Mouse (Mus musculus): ENCODE results near the gene Enox2. TPM values are rescaled to one million over a fixed set of nuclear protein-coding genes. Genes with fewer than 3 reads are reported as not detected.
A peak's percentile ranks its signal among the peaks of the same experiment; 100 is the strongest.

Gene Enox2
- 10.7 and 10.9 TPM in 2 replicates for polyA plus RNA-seq (2014; fragmentation: Nextera tagmentation; extraction: Ambion mirVana)

- ATAC-seq (replicated peaks; ENCODE audit: low FRiP score) (peak; percentile 100), DNase-seq (ENCODE audit: low spot score) (peak; percentile 85)
- H3K4me1 ChIP-seq (replicated peaks; ENCODE audit: control insufficient read depth, insufficient read depth, low read length), result no peaks in the 10 kb centered on the region
- H3K4me3 ChIP-seq (ENCODE audit: low read depth, low read length), result peak within 1 kb of the TSS; percentile 49
- WGBS, result 16% methylated on average over 23 of the region's 26 CpGs
- peak within 1 kb of the TSS; percentile 46; the same call in 1 of the 2 replicates for H3K4me2 ChIP-seq (ENCODE audit: low read depth, low read length, severe bottlenecking)
- H3K9me3 ChIP-seq (ENCODE audit: control insufficient read depth, low read length), result no peaks in the 10 kb centered on the region
- H3K36me3 ChIP-seq (ENCODE audit: control insufficient read depth, insufficient read depth, low read length), result no peaks in the 10 kb centered on the region
- 0 out of 2 replicates have a peak within 1 kb of the TSS, but pooled peaks have one; percentile 12 for H3K27ac ChIP-seq (ENCODE audit: low read depth, low read length)
- H3K9ac ChIP-seq (ENCODE audit: low read length), result peak within 1 kb of the TSS; percentile 61
- no peaks in the 10 kb centered on the region for H3K27me3 ChIP-seq (ENCODE audit: control insufficient read depth, insufficient read depth, low read length)
These were observed at the start of gene Enox2 for GRCm38 (mm10) chrX:49287700-49288563. Gene Enox2, minus strand, starts transcription at chrX:49288259.

- H3K4me3 ChIP-seq (ENCODE audit: low read depth, low read length), result no peak overlapping the region
- no peak overlapping the region for H3K9ac ChIP-seq (ENCODE audit: low read length)
- no peak overlapping the region for H3K27ac ChIP-seq (ENCODE audit: low read depth, low read length)
- DNase-seq (ENCODE audit: low spot score), result peak; percentile 64
- H3K4me2 ChIP-seq (ENCODE audit: low read depth, low read length, severe bottlenecking), result no peak overlapping the region
- H3K4me1 ChIP-seq (replicated peaks; ENCODE audit: control insufficient read depth, insufficient read depth, low read length), result no peaks in the 10 kb centered on the region
- WGBS, result 50% methylated on average over 1 of the region's 1 CpGs
- no peaks in the 10 kb centered on the region for H3K27me3 ChIP-seq (ENCODE audit: control insufficient read depth, insufficient read depth, low read length)
- no peaks in the 10 kb centered on the region for H3K36me3 ChIP-seq (ENCODE audit: control insufficient read depth, insufficient read depth, low read length)
- no peak for ATAC-seq (replicated peaks; ENCODE audit: low FRiP score)
- no peaks in the 10 kb centered on the region for H3K9me3 ChIP-seq (ENCODE audit: control insufficient read depth, low read length)
These were observed 21.4 kb upstream of the Enox2 start for GRCm38 (mm10) chrX:49309496-49309895.

- no peak for ATAC-seq (replicated peaks; ENCODE audit: low FRiP score)
- Histone ChIP-seq H3K36me3 (ENCODE audit: control insufficient read depth, insufficient read depth, low read length) (no peaks in the 10 kb centered on the region), H3K4me2 (ENCODE audit: low read depth, low read length, severe bottlenecking) (no peak overlapping the region), H3K9me3 (ENCODE audit: control insufficient read depth, low read length) (no peaks in the 10 kb centered on the region), H3K27me3 (ENCODE audit: control insufficient read depth, insufficient read depth, low read length) (no peaks in the 10 kb centered on the region), H3K4me1 (replicated peaks; ENCODE audit: control insufficient read depth, insufficient read depth, low read length) (no peaks in the 10 kb centered on the region), H3K9ac (ENCODE audit: low read length) (no peak overlapping the region), H3K4me3 (ENCODE audit: low read depth, low read length) (no peak overlapping the region), H3K27ac (ENCODE audit: low read depth, low read length) (no peak overlapping the region)
- WGBS, result 10% methylated on average over 5 of the region's 5 CpGs
- DNase-seq (ENCODE audit: low spot score), result no peak
These were observed 18.6 kb upstream of the Enox2 start for GRCm38 (mm10) chrX:49306659-49307058.

- Histone ChIP-seq H3K27me3 (ENCODE audit: control insufficient read depth, insufficient read depth, low read length) (no peaks in the 10 kb centered on the region), H3K27ac (ENCODE audit: low read depth, low read length) (no peak overlapping the region), H3K4me2 (ENCODE audit: low read depth, low read length, severe bottlenecking) (no peak overlapping the region), H3K4me3 (ENCODE audit: low read depth, low read length) (no peak overlapping the region), H3K36me3 (ENCODE audit: control insufficient read depth, insufficient read depth, low read length) (no peaks in the 10 kb centered on the region), H3K4me1 (replicated peaks; ENCODE audit: control insufficient read depth, insufficient read depth, low read length) (no peaks in the 10 kb centered on the region), H3K9ac (ENCODE audit: low read length) (no peak overlapping the region), H3K9me3 (ENCODE audit: control insufficient read depth, low read length) (no peaks in the 10 kb centered on the region)
- DNase-seq (ENCODE audit: low spot score) (no peak), ATAC-seq (replicated peaks; ENCODE audit: low FRiP score) (no peak)
- 88% methylated on average over 2 of the region's 2 CpGs for WGBS
These were observed 8.0 kb downstream of the Enox2 start for GRCm38 (mm10) chrX:49279918-49280586.

GRCm38 (mm10) chrX:49273487-49274042, 14.5 kb downstream of the Enox2 start:
- Histone ChIP-seq H3K4me2 (ENCODE audit: low read depth, low read length, severe bottlenecking) (peak overlapping the region; percentile 26; the same call in 1 of the 2 replicates), H3K27ac (ENCODE audit: low read depth, low read length) (no peak overlapping the region), H3K9me3 (ENCODE audit: control insufficient read depth, low read length) (no peaks in the 10 kb centered on the region), H3K36me3 (ENCODE audit: control insufficient read depth, insufficient read depth, low read length) (no peaks in the 10 kb centered on the region), H3K4me3 (ENCODE audit: low read depth, low read length) (0 out of 2 replicates have a peak overlapping the region, but pooled peaks have one; percentile 3), H3K27me3 (ENCODE audit: control insufficient read depth, insufficient read depth, low read length) (no peaks in the 10 kb centered on the region), H3K9ac (ENCODE audit: low read length) (no peak overlapping the region; the same call in 1 of the 2 replicates), H3K4me1 (replicated peaks; ENCODE audit: control insufficient read depth, insufficient read depth, low read length) (no peaks in the 10 kb centered on the region)
- DNase-seq (ENCODE audit: low spot score) (peak; percentile 39), ATAC-seq (replicated peaks; ENCODE audit: low FRiP score) (peak; percentile 67; the same call in 1 of the 2 replicates)
- WGBS, result 43% methylated on average over 12 of the region's 12 CpGs

GRCm38 (mm10) chrX:49250816-49251215, 37.2 kb downstream of the Enox2 start:
- ATAC-seq (replicated peaks; ENCODE audit: low FRiP score) (no peak), DNase-seq (ENCODE audit: low spot score) (no peak)
- Histone ChIP-seq H3K36me3 (ENCODE audit: control insufficient read depth, insufficient read depth, low read length) (no peaks in the 10 kb centered on the region), H3K27me3 (ENCODE audit: control insufficient read depth, insufficient read depth, low read length) (no peaks in the 10 kb centered on the region), H3K4me2 (ENCODE audit: low read depth, low read length, severe bottlenecking) (no peak overlapping the region), H3K27ac (ENCODE audit: low read depth, low read length) (no peak overlapping the region), H3K4me1 (replicated peaks; ENCODE audit: control insufficient read depth, insufficient read depth, low read length) (no peaks in the 10 kb centered on the region), H3K4me3 (ENCODE audit: low read depth, low read length) (no peak overlapping the region), H3K9ac (ENCODE audit: low read length) (no peak overlapping the region), H3K9me3 (ENCODE audit: control insufficient read depth, low read length) (no peaks in the 10 kb centered on the region)
- WGBS, result 91% methylated on average over 4 of the region's 4 CpGs

- H3K4me2 ChIP-seq (ENCODE audit: low read depth, low read length, severe bottlenecking), result no peak overlapping the region
- no peak for ATAC-seq (replicated peaks; ENCODE audit: low FRiP score)
These were observed 62.1 kb downstream of the Enox2 start for GRCm38 (mm10) chrX:49225792-49226426.

GRCm38 (mm10) chrX:49216422-49216821, 71.6 kb downstream of the Enox2 start:
- no peak overlapping the region for H3K27ac ChIP-seq (ENCODE audit: low read depth, low read length)
- H3K36me3 ChIP-seq (ENCODE audit: control insufficient read depth, insufficient read depth, low read length), result no peaks in the 10 kb centered on the region
- no peak overlapping the region for H3K4me2 ChIP-seq (ENCODE audit: low read depth, low read length, severe bottlenecking)
- no peak overlapping the region for H3K4me3 ChIP-seq (ENCODE audit: low read depth, low read length)
- H3K4me1 ChIP-seq (replicated peaks; ENCODE audit: control insufficient read depth, insufficient read depth, low read length), result no peaks in the 10 kb centered on the region
- no peak for ATAC-seq (replicated peaks; ENCODE audit: low FRiP score)
- DNase-seq (ENCODE audit: low spot score), result no peak
- no peaks in the 10 kb centered on the region for H3K9me3 ChIP-seq (ENCODE audit: control insufficient read depth, low read length)
- no peak overlapping the region for H3K9ac ChIP-seq (ENCODE audit: low read length)
- 77% methylated on average over 3 of the region's 3 CpGs for WGBS
- no peaks in the 10 kb centered on the region for H3K27me3 ChIP-seq (ENCODE audit: control insufficient read depth, insufficient read depth, low read length)

More at GRCm38 (mm10) chrX:49225792-49226426, 62.1 kb downstream of the Enox2 start:
- DNase-seq (ENCODE audit: low spot score), result no peak
- Histone ChIP-seq H3K27ac (ENCODE audit: low read depth, low read length) (no peak overlapping the region), H3K36me3 (ENCODE audit: control insufficient read depth, insufficient read depth, low read length) (no peaks in the 10 kb centered on the region), H3K9me3 (ENCODE audit: control insufficient read depth, low read length) (no peaks in the 10 kb centered on the region), H3K4me1 (replicated peaks; ENCODE audit: control insufficient read depth, insufficient read depth, low read length) (no peaks in the 10 kb centered on the region), H3K9ac (ENCODE audit: low read length) (no peak overlapping the region), H3K4me3 (ENCODE audit: low read depth, low read length) (no peak overlapping the region), H3K27me3 (ENCODE audit: control insufficient read depth, insufficient read depth, low read length) (no peaks in the 10 kb centered on the region)
- WGBS, result 47% methylated on average over 1 of the region's 1 CpGs
